Mouse (Mus musculus): Measurements from ENCODE around the gene Ppm1h. TPM values are rescaled to one million over a fixed set of nuclear protein-coding genes. Genes with fewer than 3 reads are reported as not detected.

The Ppm1h gene
- polyA plus RNA-seq, 1 experiment from 2014 or later: 2.2 TPM

DNA sequence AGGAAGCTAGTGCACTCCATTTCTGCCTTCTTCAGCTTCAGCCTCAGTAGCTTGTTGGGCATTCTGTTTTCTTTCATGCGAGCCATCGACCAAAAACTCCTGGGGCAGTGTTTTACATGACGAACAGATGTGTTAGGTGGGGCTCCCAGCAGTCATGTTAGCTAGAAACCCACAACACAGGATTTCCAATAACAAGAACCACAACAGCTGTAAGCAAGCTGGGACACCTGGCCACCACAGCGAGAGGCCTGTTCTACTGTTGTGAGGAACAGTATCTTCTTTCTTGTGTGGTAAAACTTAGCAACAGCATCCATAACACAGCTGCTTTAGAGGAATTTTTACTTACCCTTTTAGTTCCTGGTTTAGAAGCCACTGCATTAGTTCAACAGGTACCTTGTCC is 79.8 kb downstream of the Ppm1h start:
- H3K36me3 ChIP-seq (replicated peaks): no peaks in the 10 kb centered on the region
- no peak for ATAC-seq (ENCODE audit: insufficient read depth)
- H3K27ac ChIP-seq (replicated peaks): no peak overlapping the region
- no peak overlapping the region for H3K9ac ChIP-seq
- 57% methylated on average over 4 of the region's 4 CpGs for whole genome bisulfite sequencing (ENCODE audit: insufficient replicate concordance)
- no peaks in the 10 kb centered on the region for H3K9me3 ChIP-seq (replicated peaks)
- H3K4me3 ChIP-seq (replicated peaks): no peak overlapping the region
- H3K4me2 ChIP-seq: no peak overlapping the region
- no peaks in the 10 kb centered on the region for H3K4me1 ChIP-seq (replicated peaks)
- no peaks in the 10 kb centered on the region for H3K27me3 ChIP-seq

GRCm38 (mm10) chr10:122759729-122760128 is 81.2 kb downstream of the Ppm1h start:
- no peaks in the 10 kb centered on the region for H3K4me1 ChIP-seq (replicated peaks)
- no peaks in the 10 kb centered on the region for H3K9me3 ChIP-seq (replicated peaks)
- no peak overlapping the region for H3K4me2 ChIP-seq
- no peaks in the 10 kb centered on the region for H3K27me3 ChIP-seq
- no peaks in the 10 kb centered on the region for H3K36me3 ChIP-seq (replicated peaks)
- H3K9ac ChIP-seq: no peak overlapping the region
- no peak for ATAC-seq (ENCODE audit: insufficient read depth)
- WGBS (ENCODE audit: insufficient replicate concordance): 52% methylated on average over 2 of the region's 2 CpGs
- no peak overlapping the region for H3K4me3 ChIP-seq (replicated peaks)
- H3K27ac ChIP-seq (replicated peaks): no peak overlapping the region

DNA sequence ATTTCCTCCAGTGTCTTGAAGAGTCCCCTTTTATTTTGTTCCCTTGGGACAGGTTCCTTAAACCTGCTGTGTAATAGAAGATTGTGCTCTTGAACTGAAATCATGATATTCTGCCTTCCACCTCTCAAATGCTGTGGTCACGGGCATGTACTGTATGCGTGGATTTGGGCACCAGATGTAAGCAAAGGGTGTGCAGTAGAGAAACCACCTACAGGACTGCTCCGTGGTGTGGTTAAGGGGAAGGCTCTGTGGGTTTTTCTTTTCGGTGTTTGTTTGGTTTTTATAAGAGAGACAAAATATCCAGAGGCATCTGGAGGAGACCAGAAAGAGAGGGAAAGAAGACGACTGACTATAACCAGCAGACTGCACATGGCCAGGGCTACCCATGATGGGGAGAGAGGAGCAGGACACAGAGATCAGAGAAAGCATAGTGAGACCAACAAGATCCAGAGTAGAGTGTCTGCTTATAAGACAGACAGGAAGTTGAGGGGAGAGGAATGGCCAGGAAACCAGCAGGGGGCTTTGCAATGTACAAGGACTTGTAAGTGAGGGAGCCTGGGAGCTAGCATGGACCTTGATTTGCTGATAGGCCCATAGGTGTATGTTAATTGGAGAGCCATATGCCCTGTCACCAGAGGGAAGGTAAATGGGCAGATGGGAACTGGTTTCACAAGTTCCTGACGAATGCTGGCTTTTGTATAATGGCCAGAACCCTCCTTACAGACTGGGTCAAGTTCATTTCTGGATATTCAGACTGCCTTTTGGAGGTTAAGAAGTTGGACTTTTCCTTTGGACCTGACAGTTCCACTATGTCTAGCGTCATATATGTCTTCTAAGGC is 82.1 kb downstream of the Ppm1h start:
- H3K4me2 ChIP-seq: no peak overlapping the region
- ATAC-seq (ENCODE audit: insufficient read depth): no peak
- no peak overlapping the region for H3K4me3 ChIP-seq (replicated peaks)
- no peak overlapping the region for H3K27ac ChIP-seq (replicated peaks)
- no peaks in the 10 kb centered on the region for H3K36me3 ChIP-seq (replicated peaks)
- no peaks in the 10 kb centered on the region for H3K9me3 ChIP-seq (replicated peaks)
- H3K9ac ChIP-seq: no peak overlapping the region
- H3K4me1 ChIP-seq (replicated peaks): no peaks in the 10 kb centered on the region
- WGBS (ENCODE audit: insufficient replicate concordance): 31% methylated on average over 7 of the region's 7 CpGs
- H3K27me3 ChIP-seq: no peaks in the 10 kb centered on the region

- Histone ChIP-seq H3K9ac (no peak overlapping the region), H3K4me1 (replicated peaks) (no peaks in the 10 kb centered on the region), H3K27me3 (no peaks in the 10 kb centered on the region), H3K9me3 (replicated peaks) (no peaks in the 10 kb centered on the region), H3K4me2 (no peak overlapping the region), H3K36me3 (replicated peaks) (no peaks in the 10 kb centered on the region), H3K4me3 (replicated peaks) (no peak overlapping the region), H3K27ac (replicated peaks) (no peak overlapping the region)
- 53% methylated on average over 6 of the region's 6 CpGs for WGBS (ENCODE audit: insufficient replicate concordance)
- ATAC-seq (ENCODE audit: insufficient read depth): no peak
Measured at GRCm38 (mm10) chr10:122762772-122763511, 84.4 kb downstream of the Ppm1h start.

- 54% methylated on average over 1 of the region's 1 CpGs for WGBS (ENCODE audit: insufficient replicate concordance)
- Histone ChIP-seq H3K4me3 (replicated peaks) (no peak overlapping the region), H3K9ac (no peak overlapping the region), H3K27ac (replicated peaks) (no peak overlapping the region), H3K36me3 (replicated peaks) (no peaks in the 10 kb centered on the region), H3K27me3 (no peaks in the 10 kb centered on the region), H3K9me3 (replicated peaks) (no peaks in the 10 kb centered on the region), H3K4me1 (replicated peaks) (no peaks in the 10 kb centered on the region), H3K4me2 (no peak overlapping the region)
- no peak for ATAC-seq (ENCODE audit: insufficient read depth)
Measured at GRCm38 (mm10) chr10:122763596-122763995, 85.0 kb downstream of the Ppm1h start.

DNA sequence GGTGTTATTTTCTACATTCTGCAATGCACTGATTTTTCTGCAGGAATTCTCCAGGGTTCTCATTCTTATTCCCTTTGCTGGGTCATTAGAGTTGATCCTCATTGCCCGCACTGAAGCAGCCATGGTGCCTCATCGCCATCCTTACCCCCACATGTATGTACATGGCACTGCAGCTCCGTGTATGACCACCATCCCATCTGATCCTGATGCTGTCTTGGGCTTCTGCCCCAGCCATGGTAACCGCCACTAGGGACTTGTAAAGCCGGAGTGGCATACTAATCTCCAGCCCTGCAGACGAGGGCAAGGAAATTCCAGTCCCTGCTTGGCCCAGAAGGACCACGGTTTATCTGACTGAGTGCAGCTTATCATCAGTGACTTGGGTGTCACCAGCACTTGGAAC is 86.1 kb downstream of the Ppm1h start:
- Histone ChIP-seq H3K27ac (replicated peaks) (no peak overlapping the region), H3K4me1 (replicated peaks) (no peaks in the 10 kb centered on the region), H3K9me3 (replicated peaks) (no peaks in the 10 kb centered on the region), H3K4me3 (replicated peaks) (no peak overlapping the region), H3K27me3 (no peaks in the 10 kb centered on the region), H3K4me2 (no peak overlapping the region), H3K9ac (no peak overlapping the region), H3K36me3 (replicated peaks) (no peaks in the 10 kb centered on the region)
- ATAC-seq (ENCODE audit: insufficient read depth): no peak
- WGBS (ENCODE audit: insufficient replicate concordance): 51% methylated on average over 7 of the region's 7 CpGs

DNA sequence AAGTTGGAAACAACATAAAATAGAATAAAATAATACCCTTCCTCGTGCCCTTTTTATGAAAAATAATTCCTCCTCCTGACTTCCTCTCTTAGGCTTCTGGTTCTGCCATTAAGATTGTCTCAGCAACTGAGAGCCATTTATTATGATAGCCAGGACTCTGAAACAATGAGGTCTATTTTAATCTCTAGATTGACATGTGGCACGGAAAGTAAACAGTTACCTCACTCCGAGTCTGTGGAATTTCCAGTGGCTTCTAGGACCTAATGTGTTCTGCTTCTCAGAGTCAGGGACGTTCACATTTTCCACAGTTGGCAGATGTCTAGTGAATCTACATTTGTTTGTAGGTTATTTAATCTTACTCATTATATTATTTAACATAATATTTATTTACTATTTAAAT is 87.0 kb downstream of the Ppm1h start:
- no peaks in the 10 kb centered on the region for H3K4me1 ChIP-seq (replicated peaks)
- H3K36me3 ChIP-seq (replicated peaks): no peaks in the 10 kb centered on the region
- no peaks in the 10 kb centered on the region for H3K27me3 ChIP-seq
- H3K27ac ChIP-seq (replicated peaks): no peak overlapping the region
- WGBS (ENCODE audit: insufficient replicate concordance): 34% methylated on average over 4 of the region's 4 CpGs
- ATAC-seq (ENCODE audit: insufficient read depth): no peak
- H3K4me2 ChIP-seq: no peak overlapping the region
- H3K9me3 ChIP-seq (replicated peaks): no peaks in the 10 kb centered on the region
- H3K4me3 ChIP-seq (replicated peaks): no peak overlapping the region
- H3K9ac ChIP-seq: no peak overlapping the region

DNA sequence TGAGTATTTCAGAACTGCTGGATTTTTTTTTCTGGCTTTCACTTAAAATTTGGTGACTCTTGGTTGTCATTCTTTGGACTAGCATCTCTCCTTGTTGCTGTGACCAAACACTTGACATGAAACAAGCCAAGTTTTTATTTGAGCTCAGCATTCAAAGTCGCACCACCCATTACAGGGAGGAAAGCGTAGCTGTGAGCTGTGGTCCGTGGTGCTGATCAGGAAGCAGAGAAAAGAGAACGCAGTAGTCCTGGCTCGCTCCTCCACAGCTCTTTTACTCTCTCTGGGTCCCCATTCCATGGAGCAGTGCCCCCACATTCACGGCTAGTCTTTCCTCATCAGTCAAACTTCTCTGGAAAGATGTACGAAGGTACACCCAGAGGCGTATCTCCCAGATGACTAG is 87.4 kb downstream of the Ppm1h start:
- H3K4me2 ChIP-seq: no peak overlapping the region
- no peaks in the 10 kb centered on the region for H3K27me3 ChIP-seq
- no peaks in the 10 kb centered on the region for H3K36me3 ChIP-seq (replicated peaks)
- no peak overlapping the region for H3K27ac ChIP-seq (replicated peaks)
- no peak for ATAC-seq (ENCODE audit: insufficient read depth)
- H3K9ac ChIP-seq: no peak overlapping the region
- no peak overlapping the region for H3K4me3 ChIP-seq (replicated peaks)
- H3K9me3 ChIP-seq (replicated peaks): no peaks in the 10 kb centered on the region
- no peaks in the 10 kb centered on the region for H3K4me1 ChIP-seq (replicated peaks)
- 38% methylated on average over 8 of the region's 8 CpGs for WGBS (ENCODE audit: insufficient replicate concordance)

- H3K27me3 ChIP-seq: no peaks in the 10 kb centered on the region
- H3K36me3 ChIP-seq (replicated peaks): no peaks in the 10 kb centered on the region
- no peaks in the 10 kb centered on the region for H3K4me1 ChIP-seq (replicated peaks)
- H3K27ac ChIP-seq (replicated peaks): no peak overlapping the region
- no peak for ATAC-seq (ENCODE audit: insufficient read depth)
- no peak overlapping the region for H3K4me3 ChIP-seq (replicated peaks)
- WGBS (ENCODE audit: insufficient replicate concordance): 67% methylated on average over 13 of the region's 13 CpGs
- no peak overlapping the region for H3K4me2 ChIP-seq
- no peak overlapping the region for H3K9ac ChIP-seq
- H3K9me3 ChIP-seq (replicated peaks): no peaks in the 10 kb centered on the region
Measured at GRCm38 (mm10) chr10:122768204-122768892, 89.8 kb downstream of the Ppm1h start.

- no peak overlapping the region for H3K4me3 ChIP-seq (replicated peaks)
- no peak overlapping the region for H3K27ac ChIP-seq (replicated peaks)
- WGBS (ENCODE audit: insufficient replicate concordance): 70% methylated on average over 6 of the region's 6 CpGs
- no peak overlapping the region for H3K9ac ChIP-seq
- H3K36me3 ChIP-seq (replicated peaks): no peaks in the 10 kb centered on the region
- H3K27me3 ChIP-seq: no peaks in the 10 kb centered on the region
- no peak overlapping the region for H3K4me2 ChIP-seq
- H3K9me3 ChIP-seq (replicated peaks): no peaks in the 10 kb centered on the region
- no peak for ATAC-seq (ENCODE audit: insufficient read depth)
- H3K4me1 ChIP-seq (replicated peaks): no peaks in the 10 kb centered on the region
Measured at GRCm38 (mm10) chr10:122768893-122769341, 90.4 kb downstream of the Ppm1h start.

DNA sequence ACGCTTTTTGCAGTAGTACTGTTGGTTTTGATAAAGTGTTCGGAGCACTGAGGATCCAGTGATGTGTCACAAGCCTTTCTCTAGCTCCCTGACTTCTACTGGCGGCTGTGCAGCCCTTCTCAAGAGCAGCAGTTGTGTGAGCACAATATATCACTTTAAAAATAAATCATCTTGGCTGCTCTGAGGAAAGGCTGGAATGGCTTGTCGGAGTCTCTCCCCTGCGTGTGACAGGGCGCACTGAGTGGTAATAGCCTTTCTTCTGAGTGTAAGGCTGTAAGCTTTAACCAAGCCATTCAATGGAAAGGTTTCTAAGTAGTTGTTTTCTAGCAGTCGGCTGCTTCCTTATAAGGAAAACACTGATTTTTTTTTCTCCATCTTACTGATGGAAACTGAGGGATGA is 91.8 kb downstream of the Ppm1h start:
- Histone ChIP-seq H3K36me3 (replicated peaks) (no peaks in the 10 kb centered on the region), H3K4me2 (no peak overlapping the region), H3K27ac (replicated peaks) (no peak overlapping the region), H3K4me1 (replicated peaks) (no peaks in the 10 kb centered on the region), H3K27me3 (no peaks in the 10 kb centered on the region), H3K9ac (no peak overlapping the region), H3K9me3 (replicated peaks) (no peaks in the 10 kb centered on the region), H3K4me3 (replicated peaks) (no peak overlapping the region)
- ATAC-seq (ENCODE audit: insufficient read depth): no peak
- 53% methylated on average over 7 of the region's 7 CpGs for WGBS (ENCODE audit: insufficient replicate concordance)

Measured in liver, embryonic 15.5 days (tissue).